Mouse (Mus musculus) erythroblast, embryonic 14.5 days (primary cell): ENCODE measurements around the gene Pjvk.

Source experiments
- GATA1 ChIP-seq: IDR thresholded peaks from 2 replicates; pipeline ENCODE4 v1.6.1; 2012; ENCODE audit warnings: low read length, inconsistent platforms, mixed read lengths
- TAL1 ChIP-seq: IDR thresholded peaks from 3 replicates; pipeline ENCODE4 v1.6.1; 2012; ENCODE audit warnings: low read length, inconsistent platforms, mixed read lengths

DNA sequence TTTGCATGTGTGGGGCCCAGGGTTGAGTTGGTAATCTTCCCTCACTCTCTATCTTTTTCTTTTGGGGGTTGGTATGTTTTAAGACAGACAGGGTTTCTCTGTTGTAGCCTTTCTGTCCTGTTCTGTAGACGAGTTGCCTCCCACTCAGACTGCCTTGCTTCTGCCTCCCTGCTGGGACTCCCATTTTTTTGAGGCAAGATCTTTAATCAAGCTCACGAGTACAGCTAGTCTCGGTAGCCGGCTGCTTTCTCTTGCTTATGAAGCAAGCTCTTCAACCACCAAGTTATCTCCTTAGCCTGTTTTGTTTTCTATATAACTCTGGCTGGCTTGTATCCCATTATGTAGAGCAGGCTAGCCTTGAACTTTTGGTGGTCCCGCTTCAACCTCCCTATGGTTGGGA is 45.5 kb downstream of the Pjvk start:
- no peak for TF ChIP-seq GATA1
- no peak for TF ChIP-seq TAL1
